Mouse (Mus musculus): ENCODE measurements around the gene Malrd1.
A peak's percentile ranks its signal among the peaks of the same experiment; 100 is the strongest.

Gene Malrd1

GRCm38 (mm10) chr2:16029752-16030151, 503.5 kb downstream of the Malrd1 start:
- DNase-seq (ENCODE audit: low spot score in 2 of 2): no peak

- no peak for DNase-seq (ENCODE audit: low spot score in 2 of 2)
Observed at GRCm38 (mm10) chr2:16031559-16031958, 505.3 kb downstream of the Malrd1 start.

- no peak for DNase-seq (ENCODE audit: low spot score in 2 of 2)
Observed at GRCm38 (mm10) chr2:16032804-16033203, 506.5 kb downstream of the Malrd1 start.

- no peak for DNase-seq (ENCODE audit: low spot score in 2 of 2)
Observed at GRCm38 (mm10) chr2:16110696-16111095, 584.4 kb downstream of the Malrd1 start.

GRCm38 (mm10) chr2:16113333-16113732, 587.1 kb downstream of the Malrd1 start:
- DNase-seq (ENCODE audit: low spot score in 2 of 2): no peak

- DNase-seq (ENCODE audit: low spot score in 2 of 2): no peak
Observed at GRCm38 (mm10) chr2:16147999-16148398, 621.7 kb downstream of the Malrd1 start.

- DNase-seq (ENCODE audit: low spot score in 2 of 2): no peak
Observed at GRCm38 (mm10) chr2:16152623-16153022, 626.3 kb downstream of the Malrd1 start.

- DNase-seq (ENCODE audit: low spot score in 2 of 2): peak in 1 of 2 experiments; percentile 5
Observed at GRCm38 (mm10) chr2:16163246-16163989, 637.1 kb downstream of the Malrd1 start.

GRCm38 (mm10) chr2:16168611-16169010, 642.3 kb downstream of the Malrd1 start:
- DNase-seq (ENCODE audit: low spot score in 2 of 2): no peak

GRCm38 (mm10) chr2:16172086-16172485, 645.8 kb downstream of the Malrd1 start:
- DNase-seq (ENCODE audit: low spot score in 2 of 2): no peak

- no peak for DNase-seq (ENCODE audit: low spot score in 2 of 2)
Observed at GRCm38 (mm10) chr2:16173355-16173754, 647.1 kb downstream of the Malrd1 start.

- DNase-seq (ENCODE audit: low spot score in 2 of 2): no peak
Observed at GRCm38 (mm10) chr2:16182140-16182539, 655.9 kb downstream of the Malrd1 start.

- DNase-seq (ENCODE audit: low spot score in 2 of 2): no peak
Observed at GRCm38 (mm10) chr2:16183158-16183557, 656.9 kb downstream of the Malrd1 start.

GRCm38 (mm10) chr2:16210016-16210415, 683.7 kb downstream of the Malrd1 start:
- DNase-seq (ENCODE audit: low spot score in 2 of 2): no peak

GRCm38 (mm10) chr2:16212752-16213151, 686.5 kb downstream of the Malrd1 start:
- no peak for DNase-seq (ENCODE audit: low spot score in 2 of 2)

GRCm38 (mm10) chr2:16214111-16214510, 687.8 kb downstream of the Malrd1 start:
- no peak for DNase-seq (ENCODE audit: low spot score in 2 of 2)

- no peak for DNase-seq (ENCODE audit: low spot score in 2 of 2)
Observed at GRCm38 (mm10) chr2:16228187-16228832, 702.0 kb downstream of the Malrd1 start.

GRCm38 (mm10) chr2:16240861-16241260, 714.6 kb downstream of the Malrd1 start:
- DNase-seq (ENCODE audit: low spot score in 2 of 2): no peak

GRCm38 (mm10) chr2:16243097-16243496, 716.8 kb downstream of the Malrd1 start:
- DNase-seq (ENCODE audit: low spot score in 2 of 2): no peak

- DNase-seq (ENCODE audit: low spot score in 2 of 2): no peak
Observed at GRCm38 (mm10) chr2:16248861-16249260, 722.6 kb downstream of the Malrd1 start.

- no peak for DNase-seq (ENCODE audit: low spot score in 2 of 2)
Observed at GRCm38 (mm10) chr2:16252274-16252673, 726.0 kb downstream of the Malrd1 start.
